Mouse (Mus musculus) gastrocnemius, postnatal 14 days (tissue): ENCODE results near the gene Otop1. TPM values are rescaled to one million over a fixed set of nuclear protein-coding genes. Genes with fewer than 3 reads are reported as not detected.

Source experiments
- DNase-seq: peaks from one replicate; pipeline ENCODE4 v3.0.0; 2021; ENCODE audit warnings: mixed read lengths
- intact Hi-C: fragments of 180-260 bp; cut with DNase I; formaldehyde crosslinking; loops from one replicate; pipeline ENCODE4 v1.15.1; 2025; ENCODE audit warnings: low total_unique reads
- total RNA-seq, 2 experiments: library from RNA; stranded (reverse); gene quantifications; 2 replicates each; pipeline ENCODE4 v1.2.3; 2021

Otop1 gene
- total RNA-seq, 2 experiments from 2014 or later, result 0.33 to 0.47 TPM

- intact Hi-C loops, result no loop called here
- no peak for DNase-seq
These were observed 10.0 kb downstream of the Otop1 start for GRCm38 (mm10) chr5:38285724-38286123.

GRCm38 (mm10) chr5:38288476-38288875 is 12.7 kb downstream of the Otop1 start:
- intact Hi-C loops, result no loop called here
- no peak for DNase-seq

DNA sequence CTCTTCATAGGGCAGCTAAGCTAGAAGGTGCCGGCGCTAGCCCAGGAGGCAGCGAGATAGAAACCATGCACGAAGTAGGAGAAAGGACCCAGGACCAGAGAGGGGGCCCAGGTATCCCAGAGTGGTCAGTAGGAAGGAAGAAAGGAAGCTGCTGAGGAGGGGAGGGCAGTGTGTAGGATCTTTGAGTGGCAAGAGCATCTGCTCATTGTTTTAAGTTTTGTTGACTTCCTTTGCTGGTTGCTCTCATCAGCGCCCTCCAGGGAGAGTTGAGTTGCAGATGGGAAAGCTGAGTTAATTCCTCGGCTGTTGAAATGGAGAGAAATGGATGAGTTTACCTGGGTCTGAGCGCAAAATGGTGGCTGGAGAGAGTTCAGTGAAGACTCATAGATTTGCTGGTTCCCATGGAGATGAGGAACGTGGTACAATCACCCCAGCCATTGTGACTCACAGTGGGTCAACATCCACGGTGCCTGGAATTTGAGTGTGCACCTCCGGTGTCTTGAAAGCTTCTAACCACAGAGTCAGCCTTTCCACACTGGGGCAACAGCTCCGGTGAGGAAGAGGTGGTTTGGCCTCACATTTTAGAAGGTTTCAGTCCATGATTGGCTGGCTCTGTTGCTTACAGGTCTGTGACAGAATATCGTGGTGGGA is 26.1 kb downstream of the Otop1 start:
- intact Hi-C loops, result no loop called here
- no peak for DNase-seq

- DNase-seq, result no peak
- intact Hi-C loops, result no loop called here
These were observed 26.9 kb downstream of the Otop1 start for GRCm38 (mm10) chr5:38302651-38303050.

GRCm38 (mm10) chr5:38305241-38305640 is 29.5 kb downstream of the Otop1 start:
- intact Hi-C loops, result loop anchor here (5.0 kb wide), 2 partner anchors 162 to 327 kb away; no protein-coding TSS in a partner anchor
- DNase-seq, result no peak

- intact Hi-C loops, result loop anchor here (5.0 kb wide), 2 partner anchors 160 to 325 kb away; no protein-coding TSS in a partner anchor
- DNase-seq, result peak; percentile 85
These were observed 31.7 kb downstream of the Otop1 start for GRCm38 (mm10) chr5:38307255-38308101.

GRCm38 (mm10) chr5:38308873-38309272 is 33.1 kb downstream of the Otop1 start:
- intact Hi-C loops, result loop anchor here (5.0 kb wide), 2 partner anchors 158 to 323 kb away; no protein-coding TSS in a partner anchor
- DNase-seq, result peak; percentile 42

GRCm38 (mm10) chr5:38309795-38310194 is 34.0 kb downstream of the Otop1 start:
- intact Hi-C loops, result loop anchor here (5.0 kb wide), 2 partner anchors 158 to 323 kb away; no protein-coding TSS in a partner anchor
- no peak for DNase-seq

GRCm38 (mm10) chr5:38318966-38319786 is 43.4 kb downstream of the Otop1 start, which contains the start of gene Drd5:
Drd5 (plus strand) TSS chr5:38319367.
- intact Hi-C loops, result no loop called here
- DNase-seq, result no peak

DNA sequence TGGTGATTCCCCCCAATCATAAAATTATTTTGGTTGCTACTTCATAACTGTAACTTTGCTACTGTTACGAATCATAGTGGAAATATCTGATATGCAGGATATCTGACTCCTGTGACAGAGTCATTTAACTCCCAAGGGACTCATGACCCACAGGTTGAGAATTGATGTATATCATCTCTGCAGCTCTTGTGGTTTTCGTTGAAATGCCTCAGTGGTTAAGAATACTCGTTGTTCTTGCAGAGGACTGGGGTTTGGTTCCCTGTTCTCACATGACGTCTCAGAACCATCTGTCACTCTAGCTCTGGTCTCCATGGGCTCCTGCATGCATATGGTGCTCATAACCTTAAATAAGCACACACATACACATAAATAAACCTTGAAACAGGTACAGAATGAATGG is 57.6 kb downstream of the Otop1 start:
- intact Hi-C loops, result no loop called here
- DNase-seq, result no peak

DNA sequence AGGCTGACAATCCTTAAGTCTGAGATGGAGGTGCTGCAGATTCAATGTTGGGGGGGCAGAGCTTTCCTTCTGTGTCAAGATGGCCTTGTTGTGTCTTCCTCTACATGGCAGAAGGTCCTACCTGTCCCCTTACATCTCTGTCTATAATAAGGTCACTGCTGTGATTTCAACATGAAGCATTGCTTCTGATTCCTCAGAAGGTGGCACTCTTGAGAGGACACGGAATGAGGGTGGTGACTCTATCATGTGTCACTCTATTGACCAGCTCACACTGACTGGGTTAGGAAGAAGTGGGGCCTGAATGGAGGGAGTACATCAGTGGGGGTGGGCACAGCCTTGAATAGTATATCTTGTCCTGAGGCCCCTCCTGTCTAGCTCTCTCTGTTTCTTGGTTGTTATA is 58.8 kb downstream of the Otop1 start:
- intact Hi-C loops, result no loop called here
- DNase-seq, result no peak

GRCm38 (mm10) chr5:38343101-38343500 is 67.3 kb downstream of the Otop1 start:
- intact Hi-C loops, result no loop called here

DNA sequence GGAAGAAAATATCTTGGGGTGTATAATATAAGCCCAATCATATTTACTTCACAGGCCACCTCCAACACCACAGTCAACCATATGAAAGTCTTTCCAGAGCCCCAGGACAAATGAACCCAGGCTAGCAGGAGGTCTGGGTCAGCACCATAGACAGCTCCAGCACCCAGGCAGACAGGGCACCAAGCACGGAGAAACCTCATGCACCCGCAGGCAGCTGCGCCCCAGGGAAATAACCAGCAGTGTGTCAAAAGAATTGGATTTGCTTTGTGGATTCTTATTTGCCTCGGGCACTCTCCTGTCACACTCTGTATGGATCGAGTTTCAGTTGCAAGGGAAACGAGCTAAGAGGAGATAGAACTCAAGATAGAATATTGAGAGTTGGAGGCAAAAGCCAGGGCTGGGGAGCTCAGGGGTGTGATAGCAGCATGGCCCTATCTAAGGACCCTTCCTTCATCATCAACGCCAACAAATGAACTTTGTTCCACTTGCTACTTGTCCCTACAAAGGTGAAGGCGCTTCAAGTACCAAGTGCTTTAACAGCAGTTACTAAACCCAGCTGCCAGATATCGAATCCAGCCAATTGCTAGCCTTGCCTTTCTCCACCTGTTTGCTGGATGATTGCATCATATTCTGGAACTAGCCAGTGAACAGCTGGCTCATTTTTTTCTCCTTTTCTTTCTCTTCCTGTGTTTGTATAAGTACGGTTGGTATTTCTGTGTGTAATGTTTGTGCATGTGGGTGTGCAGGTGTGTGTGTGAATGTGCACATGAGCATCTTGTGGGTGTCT is 71.1 kb downstream of the Otop1 start:
- DNase-seq, result peak; percentile 39
- intact Hi-C loops, result no loop called here

More at GRCm38 (mm10) chr5:38343101-38343500, 67.3 kb downstream of the Otop1 start:
- DNase-seq, result no peak

- intact Hi-C loops, result no loop called here
- no peak for DNase-seq
These were observed 74.7 kb downstream of the Otop1 start for GRCm38 (mm10) chr5:38350351-38350929.

Other genes with a start within 250 kb of the Otop1 start
- gene Stx18, start 237.2 kb upstream of the Otop1 start, total RNA-seq, result 10 to 100 TPM; 14.7 to 16.2 TPM
- gene Nsg1, start 116.1 kb upstream of the Otop1 start, total RNA-seq, result 1 to 10 TPM; 6.9 to 8.3 TPM
- gene Zbtb49, start 55.5 kb upstream of the Otop1 start, total RNA-seq, result 1 to 10 TPM; 2.6 to 2.8 TPM
- gene Lyar, start 55.5 kb upstream of the Otop1 start, total RNA-seq, result 10 to 100 TPM; 10.2 to 13.9 TPM
- gene Tmem128, start 15.8 kb upstream of the Otop1 start, total RNA-seq, result 10 to 100 TPM; 10.3 to 11.0 TPM
- gene Drd5, start 43.4 kb downstream of the Otop1 start, total RNA-seq, result not detected
- under 1 TPM; 0.86 to 0.96 TPM for gene Slc2a9, start 227.2 kb downstream of the Otop1 start, total RNA-seq